Mouse (Mus musculus) cerebellum, postnatal 10 days (tissue): ENCODE data around the gene Rpl7a.
"Not testable (repeated sequence)": the region's sequence is repeated elsewhere in the genome, so short reads cannot be mapped to it uniquely, and the experiment has no call there.

ENCODE experiments used
- DNase-seq, 2 experiments: peaks; one replicate each; pipeline ENCODE4 v3.0.0; 2021; ENCODE audit warnings: mixed read lengths in 2 of 2

Gene Rpl7a

GRCm38 (mm10) chr2:26910124-26910993, at the start of gene Rpl7a, which contains the start of gene Med22:
TSS of gene Rpl7a (plus strand) at chr2:26910764.
TSS of gene Med22 (minus strand) at chr2:26910677.
- DNase-seq = peak; percentile 100

GRCm38 (mm10) chr2:26862856-26863255, 47.7 kb upstream of the Rpl7a start:
- no peak for DNase-seq

- no peak for DNase-seq
Measured at GRCm38 (mm10) chr2:26864879-26865278, 45.7 kb upstream of the Rpl7a start, which contains the start of gene Abo. TSS of gene Abo (minus strand) at chr2:26864979.

GRCm38 (mm10) chr2:26870666-26871065, 39.9 kb upstream of the Rpl7a start:
- no peak for DNase-seq

- DNase-seq = no peak
Measured at GRCm38 (mm10) chr2:26878571-26878970, 32.0 kb upstream of the Rpl7a start.

- DNase-seq = not testable (repeated sequence)
Measured at GRCm38 (mm10) chr2:26885541-26885940, 25.0 kb upstream of the Rpl7a start.

- DNase-seq = not testable (repeated sequence)
Measured at GRCm38 (mm10) chr2:26886170-26886569, 24.4 kb upstream of the Rpl7a start.

- DNase-seq = no peak
Measured at GRCm38 (mm10) chr2:26895898-26896297, 14.7 kb upstream of the Rpl7a start.

- no peak for DNase-seq
Measured at GRCm38 (mm10) chr2:26900731-26901130, 9.8 kb upstream of the Rpl7a start.

GRCm38 (mm10) chr2:26901834-26902400, 8.6 kb upstream of the Rpl7a start:
- no peak for DNase-seq

GRCm38 (mm10) chr2:26902467-26903220, 7.9 kb upstream of the Rpl7a start, which contains the start of gene Surf6:
TSS of gene Surf6 (minus strand) at chr2:26902879.
- peak; percentile 94 to 96 for DNase-seq

GRCm38 (mm10) chr2:26903311-26903710, 7.3 kb upstream of the Rpl7a start:
- DNase-seq = no peak

- no peak for DNase-seq
Measured at GRCm38 (mm10) chr2:26905936-26906335, 4.6 kb upstream of the Rpl7a start.

- no peak for DNase-seq
Measured at GRCm38 (mm10) chr2:26906431-26906830, 4.1 kb upstream of the Rpl7a start.

- peak; percentile 67 to 73 for DNase-seq
Measured at GRCm38 (mm10) chr2:26907109-26907508, 3.5 kb upstream of the Rpl7a start.

- DNase-seq = peak in 1 of 2 experiments; percentile 17
Measured at GRCm38 (mm10) chr2:26908710-26909386, 1.7 kb upstream of the Rpl7a start.

- DNase-seq = no peak
Measured at GRCm38 (mm10) chr2:26909387-26909784, 1.2 kb upstream of the Rpl7a start.

- DNase-seq = peak; percentile 84 to 88
Measured at GRCm38 (mm10) chr2:26910994-26911765, 616 bp downstream of the Rpl7a start.

GRCm38 (mm10) chr2:26912253-26912770, 1.7 kb downstream of the Rpl7a start:
- no peak for DNase-seq

GRCm38 (mm10) chr2:26913416-26914147, 3.0 kb downstream of the Rpl7a start:
- no peak for DNase-seq
